Mouse (Mus musculus) embryo, embryonic 9.5 days (tissue): ENCODE results near the gene Lrrc1.

Experiments used
- DNase-seq: peaks from one replicate; pipeline ENCODE4 v3.0.0-alpha.2; 2017; ENCODE audit errors: extremely low spot score

The Lrrc1 gene

GRCm38 (mm10) chr9:77463861-77464260, 80.8 kb downstream of the Lrrc1 start:
- DNase-seq = no peak

- DNase-seq = no peak
Observed at GRCm38 (mm10) chr9:77463195-77463594, 81.5 kb downstream of the Lrrc1 start.

DNA sequence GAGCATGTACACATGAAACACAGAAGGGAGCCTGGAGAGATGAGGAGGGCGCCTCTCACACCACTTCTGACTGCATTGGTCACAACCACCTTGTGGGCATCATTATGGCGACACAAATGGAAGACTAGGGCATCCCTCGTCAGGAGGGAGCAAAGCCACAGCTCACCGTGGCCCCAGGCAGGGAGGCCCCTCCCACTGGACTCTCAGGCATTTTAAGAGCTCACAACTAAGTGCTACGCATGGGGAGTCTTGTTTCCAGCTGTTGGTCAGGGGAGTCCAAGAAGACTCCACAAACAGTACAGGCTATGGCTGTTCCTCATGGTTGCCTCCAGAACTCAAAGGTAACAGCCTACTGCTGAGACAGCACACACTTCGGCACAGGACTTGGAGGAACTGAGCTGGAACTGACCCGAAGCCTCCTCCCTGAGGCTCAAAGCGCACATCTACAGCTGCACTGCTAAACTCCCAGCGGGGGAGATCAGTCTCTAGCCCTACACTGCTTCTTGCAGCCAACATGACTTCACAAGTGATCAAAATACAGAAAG, 83.2 kb downstream of the Lrrc1 start:
- no peak for DNase-seq

DNA sequence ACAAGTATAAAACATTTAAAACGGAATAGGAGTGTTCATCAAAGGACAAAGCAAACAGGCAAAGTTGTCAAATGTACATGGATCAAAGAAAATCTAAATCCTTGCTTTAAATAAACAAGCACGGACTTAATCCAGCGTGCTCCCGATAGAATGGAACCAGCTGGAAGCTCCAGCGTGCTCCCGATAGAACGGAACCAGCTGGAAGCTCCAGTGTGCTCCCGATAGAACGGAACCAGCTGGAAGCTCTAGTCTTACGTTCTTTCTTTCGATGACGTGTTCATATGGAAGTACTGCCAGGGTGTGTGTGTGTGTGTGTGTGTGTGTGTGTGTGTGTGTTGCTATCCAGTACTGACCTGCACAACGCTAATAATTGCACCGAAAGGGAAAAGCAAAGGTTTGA, 84.3 kb downstream of the Lrrc1 start:
- no peak for DNase-seq

- DNase-seq = no peak
Observed at GRCm38 (mm10) chr9:77459365-77459764, 85.3 kb downstream of the Lrrc1 start.

DNA sequence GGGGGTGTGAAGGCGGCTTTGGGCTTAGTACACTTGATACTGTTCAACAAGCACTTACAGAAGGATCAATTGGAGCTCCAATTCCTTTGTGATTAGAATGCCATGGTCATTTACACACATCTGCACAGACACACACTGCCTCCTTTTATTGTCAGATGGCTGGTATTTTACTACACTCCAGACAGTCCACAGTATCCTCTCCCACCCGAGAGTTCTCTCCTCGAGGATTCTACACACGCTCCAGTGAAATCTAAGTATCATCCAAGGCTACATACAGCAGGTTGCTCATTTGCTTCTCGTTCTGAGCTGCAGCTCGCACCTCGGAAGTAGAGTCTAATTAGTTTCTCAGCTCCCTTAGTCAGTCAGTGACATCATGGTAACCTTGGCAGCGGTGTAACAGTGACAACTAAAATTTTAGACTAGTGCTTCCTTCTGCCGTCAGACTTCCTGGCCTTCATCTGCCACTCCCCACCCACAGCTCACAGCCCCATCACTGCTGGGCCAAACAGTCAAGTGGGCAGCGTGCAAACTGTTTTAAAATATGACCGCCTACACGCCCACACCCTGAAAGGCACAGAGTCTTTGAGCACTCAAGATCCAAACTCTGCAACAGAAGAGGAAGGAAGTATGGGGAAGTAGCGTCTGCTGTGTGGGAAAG, 88.4 kb downstream of the Lrrc1 start:
- DNase-seq = no peak

DNA sequence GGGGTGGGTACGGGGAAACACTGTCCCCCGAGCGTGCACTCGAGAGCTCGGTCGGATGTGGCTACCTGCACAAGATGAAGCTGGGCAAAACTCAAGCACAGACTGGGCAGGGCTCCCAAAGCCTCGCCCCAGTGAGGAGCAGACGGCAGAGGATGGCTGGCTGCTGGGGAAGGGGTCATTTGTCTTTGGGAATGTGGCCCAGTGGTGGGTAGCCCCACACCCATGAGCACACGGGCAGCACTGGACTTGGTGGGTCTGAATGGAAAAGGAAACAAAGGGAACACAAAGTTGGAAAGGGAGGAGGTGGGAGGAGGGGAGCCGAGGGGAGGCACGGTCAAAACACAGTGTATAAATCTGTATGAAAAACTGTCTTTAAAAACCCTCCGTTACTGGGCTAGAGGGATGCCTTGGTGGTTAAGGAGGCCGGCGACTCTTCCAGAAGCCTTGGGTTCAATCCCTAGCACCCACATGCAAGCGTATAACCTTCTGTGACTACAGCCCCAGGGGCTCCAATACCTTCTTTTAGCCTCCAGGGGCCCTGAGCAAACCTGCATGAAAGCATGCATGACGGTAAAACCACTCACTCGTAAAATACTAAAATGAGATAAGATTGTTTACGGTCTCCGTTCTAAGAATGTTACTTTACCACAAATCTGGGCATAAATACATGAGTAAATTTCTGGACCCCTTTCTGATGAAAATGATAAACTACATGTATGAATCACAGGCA, 89.1 kb downstream of the Lrrc1 start:
- DNase-seq = no peak

DNA sequence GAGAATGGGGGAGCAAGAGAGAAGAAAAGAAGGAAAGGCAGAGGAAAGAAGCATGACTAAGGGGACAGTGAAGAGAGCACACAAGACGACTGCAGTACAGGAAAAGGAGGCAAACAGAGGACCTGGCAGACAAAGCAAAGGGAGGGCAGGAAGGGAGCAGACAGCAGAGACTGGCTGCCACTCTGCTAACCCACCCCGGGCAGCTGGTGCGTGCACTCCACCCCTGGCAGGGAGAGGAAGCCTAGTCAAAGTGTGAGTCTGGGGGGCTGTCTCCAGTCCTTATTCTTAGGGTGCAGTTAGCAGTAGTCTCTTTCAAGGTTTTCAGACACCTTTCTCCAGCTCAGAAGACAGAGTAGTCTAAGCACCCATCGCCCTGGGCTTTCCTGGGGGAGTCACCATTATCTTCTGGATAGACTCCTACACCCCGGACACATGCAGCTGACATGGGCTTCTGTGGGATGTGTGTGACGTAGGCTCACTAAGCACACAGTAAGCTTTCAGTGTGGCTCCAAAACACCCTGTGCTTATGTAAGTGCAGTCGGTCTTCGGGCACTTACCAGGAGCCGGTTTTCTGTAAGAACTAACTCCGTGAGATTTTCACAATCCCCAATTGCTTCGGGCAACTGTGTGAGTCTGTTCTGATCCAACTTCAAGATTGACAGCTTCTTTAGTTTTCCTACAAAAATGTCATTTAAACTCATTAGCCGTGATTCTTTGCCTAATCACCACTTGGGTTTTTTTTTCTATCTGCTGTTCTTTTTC, 92.4 kb downstream of the Lrrc1 start:
- DNase-seq = no peak

DNA sequence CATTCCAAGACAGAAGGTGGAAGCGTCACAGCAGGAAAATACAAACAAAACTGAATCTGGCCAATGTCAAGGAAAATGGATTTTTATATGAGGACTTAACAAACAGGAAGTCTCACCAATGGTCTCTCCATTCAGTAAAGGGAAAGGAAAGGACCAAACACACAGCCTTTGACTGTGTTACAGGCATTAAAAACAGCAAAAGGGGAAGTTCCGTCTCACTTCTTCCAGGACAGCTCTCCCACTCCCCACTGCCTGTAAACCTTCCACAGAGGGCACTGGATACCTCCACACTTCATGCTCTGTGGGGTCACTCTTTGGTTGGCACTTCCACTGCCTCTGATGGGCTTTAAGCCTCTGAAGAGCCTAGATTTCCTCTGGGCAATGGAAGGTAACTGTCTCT, 94.2 kb downstream of the Lrrc1 start:
- DNase-seq = no peak

GRCm38 (mm10) chr9:77444876-77445275, 99.8 kb downstream of the Lrrc1 start:
- DNase-seq = no peak

GRCm38 (mm10) chr9:77439371-77439770, 105.3 kb downstream of the Lrrc1 start:
- DNase-seq = no peak

- DNase-seq = no peak
Observed at GRCm38 (mm10) chr9:77438836-77439271, 105.8 kb downstream of the Lrrc1 start.

DNA sequence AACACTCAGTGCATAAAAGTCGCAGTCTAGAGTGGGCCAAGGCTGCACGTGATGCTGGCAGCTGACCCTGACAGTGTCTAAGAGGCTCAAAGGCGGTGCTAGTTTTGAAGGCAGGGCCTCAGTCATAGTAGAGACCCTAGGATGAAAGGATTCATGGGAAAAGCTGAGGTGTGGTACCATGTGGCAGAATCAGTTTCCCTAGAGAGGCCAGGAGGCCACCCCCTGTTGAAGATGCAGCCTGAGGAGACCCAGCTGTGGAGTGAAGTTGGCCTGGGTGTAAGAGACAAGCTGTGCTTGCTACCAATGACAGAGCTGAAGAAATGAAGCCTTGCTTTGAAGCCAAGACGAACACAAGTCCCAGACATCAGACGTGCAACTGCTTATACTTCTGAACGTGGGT, 107.5 kb downstream of the Lrrc1 start:
- DNase-seq = no peak

- no peak for DNase-seq
Observed at GRCm38 (mm10) chr9:77434965-77435364, 109.7 kb downstream of the Lrrc1 start.

DNA sequence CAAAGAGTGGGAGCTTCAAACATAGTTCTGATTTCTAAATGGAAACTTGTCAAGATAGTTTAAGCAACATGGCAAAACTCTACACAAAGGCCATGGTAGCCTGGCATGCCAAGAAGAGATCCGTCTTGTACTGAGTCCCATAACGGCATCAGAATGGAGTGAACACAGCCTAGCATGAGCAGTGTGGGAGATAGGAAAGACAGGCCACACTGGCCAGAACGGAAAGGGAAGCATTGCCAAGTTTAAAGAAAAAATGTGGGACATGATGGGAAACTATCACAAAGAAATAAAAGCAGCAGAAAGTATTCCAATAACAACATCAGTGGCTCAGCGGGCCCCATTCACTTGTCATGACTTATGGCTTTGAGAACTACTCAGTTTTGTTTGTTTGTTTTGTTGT, 111.2 kb downstream of the Lrrc1 start:
- DNase-seq = no peak

DNA sequence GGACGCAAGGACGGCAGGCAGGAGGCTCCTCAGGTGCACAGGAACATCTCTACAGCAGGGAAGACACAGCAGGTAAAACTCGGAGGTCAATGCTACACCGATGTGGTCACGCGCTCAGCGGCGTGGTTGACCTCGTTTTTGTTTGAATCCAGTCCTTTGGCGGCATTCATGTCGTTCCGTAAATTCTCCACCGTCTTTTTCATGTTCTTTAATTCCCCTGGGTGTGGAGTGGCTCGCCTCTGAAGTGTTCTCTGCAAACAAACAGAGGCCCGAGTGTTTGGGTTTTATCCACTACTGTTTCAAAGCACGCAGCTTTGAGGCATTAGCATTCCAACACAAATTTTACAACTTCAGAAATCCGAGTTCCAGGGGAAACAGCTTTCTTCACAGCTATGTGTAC, 112.6 kb downstream of the Lrrc1 start:
- DNase-seq = no peak

GRCm38 (mm10) chr9:77430413-77431087, 114.1 kb downstream of the Lrrc1 start:
- DNase-seq = no peak

DNA sequence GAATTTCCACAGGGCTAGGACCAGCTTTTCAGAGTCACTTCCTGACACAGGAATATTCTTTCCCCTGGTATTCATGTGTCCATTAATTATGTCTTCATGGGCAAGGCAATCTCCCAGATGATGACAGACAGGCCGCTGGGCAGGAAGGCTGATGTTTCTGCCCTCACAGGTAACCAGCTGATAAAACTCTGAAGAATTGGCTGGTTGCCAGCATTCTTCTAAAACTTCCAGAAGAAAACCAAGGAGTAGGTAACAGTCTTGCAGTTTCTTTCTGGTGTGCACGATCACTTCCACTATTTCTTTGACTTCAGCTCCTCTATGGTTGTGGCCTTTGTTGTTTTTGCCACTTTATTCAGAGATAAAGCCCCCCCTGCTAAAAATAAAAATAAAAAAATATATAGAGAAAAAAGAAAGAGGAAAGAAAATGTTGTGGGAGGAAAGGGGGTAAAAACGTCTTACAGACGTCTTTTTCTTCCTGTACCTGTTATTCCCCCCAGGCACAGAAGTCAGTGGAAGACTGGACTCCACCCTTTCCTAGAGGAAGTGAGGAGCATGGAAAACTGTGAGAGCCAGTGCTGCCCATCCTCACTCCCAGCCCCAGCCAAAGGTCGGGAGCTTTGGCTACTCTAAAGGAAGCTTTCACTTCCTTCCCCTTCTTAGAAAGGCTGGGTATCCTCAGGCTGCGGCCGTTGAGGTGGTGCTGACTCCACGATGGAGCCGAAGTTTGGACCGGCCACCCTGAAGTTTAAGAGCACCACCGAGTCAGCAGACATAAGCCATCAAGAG, 115.2 kb downstream of the Lrrc1 start:
- DNase-seq = no peak

GRCm38 (mm10) chr9:77428748-77429140, 115.9 kb downstream of the Lrrc1 start:
- DNase-seq = no peak

GRCm38 (mm10) chr9:77428115-77428747, 116.4 kb downstream of the Lrrc1 start:
- no peak for DNase-seq
